Mouse (Mus musculus) hindbrain, embryonic 14.5 days (tissue): Measurements from ENCODE around the gene Stk17b. TPM values are rescaled to one million over a fixed set of nuclear protein-coding genes. Genes with fewer than 3 reads are reported as not detected.

Experiments used
- ATAC-seq: fragments of 200-750 bp; cut with Nextera tagmentation; 2 replicates; pipeline ENCODE4 v1.8.0; 2017; ENCODE audit warnings: moderate number of reproducible peaks, mild to moderate bottlenecking, moderate TSS enrichment, moderate library complexity; ENCODE audit not compliant: low FRiP score
- DNase-seq: peaks from one replicate; pipeline ENCODE4 v3.0.0-alpha.2; 2015; ENCODE audit warnings: low spot score
- H3K27ac ChIP-seq: fragments of 300-500 bp; sonication (generic); 2 replicates; pipeline ENCODE4 v1.5.1; 2014; ENCODE audit warnings: mild to moderate bottlenecking, moderate library complexity
- H3K27me3 ChIP-seq: fragments of 300-500 bp; sonication (generic); 2 replicates; pipeline ENCODE4 v1.6.1; 2014; ENCODE audit warnings: mild to moderate bottlenecking, low read length, mixed read lengths; ENCODE audit not compliant: control insufficient read depth, insufficient read depth
- H3K36me3 ChIP-seq: fragments of 300-500 bp; sonication (generic); replicated peaks from 2 replicates; pipeline ENCODE4 v1.6.1; 2014; ENCODE audit not compliant: control insufficient read depth, insufficient read depth
- H3K4me1 ChIP-seq: fragments of 300-500 bp; sonication (generic); replicated peaks from 2 replicates; pipeline ENCODE4 v1.6.1; 2014; ENCODE audit warnings: antibody characterized with exemption, low read length, mixed read lengths; ENCODE audit not compliant: control insufficient read depth, insufficient read depth
- H3K4me2 ChIP-seq: fragments of 300-500 bp; sonication (generic); replicated peaks from 2 replicates; pipeline ENCODE4 v1.6.1; 2014; ENCODE audit warnings: mild to moderate bottlenecking, moderate library complexity
- H3K4me3 ChIP-seq: fragments of 300-500 bp; sonication (generic); replicated peaks from 2 replicates; pipeline ENCODE4 v1.5.1; 2014; ENCODE audit warnings: mild to moderate bottlenecking, low read length
- H3K9ac ChIP-seq: fragments of 300-500 bp; sonication (generic); 2 replicates; pipeline ENCODE4 v1.6.1; 2014
- H3K9me3 ChIP-seq: fragments of 300-500 bp; sonication (generic); 2 replicates; pipeline ENCODE4 v1.6.1; 2016; ENCODE audit warnings: low read length; ENCODE audit not compliant: control insufficient read depth
- WGBS: fragments of 180-500 bp; shearing (Covaris S2); extraction: QIAGEN DNeasy Blood & Tissue Kit; methylation state at CpG from one replicate; pipeline ENCODE4 v1.1.7; 2014; 5-methylcytosine and 5-hydroxymethylcytosine counted together
- polyA plus RNA-seq: library from polyadenylated mRNA; unstranded; fragments of >200 nt; fragmentation: Nextera tagmentation; extraction: Ambion mirVana; gene quantifications from 2 replicates; pipeline ENCODE4 v1.2.1, GENCODE M21; 2014

The Stk17b gene
- polyA plus RNA-seq, 1 experiment from 2014 or later: 5.6 TPM

DNA sequence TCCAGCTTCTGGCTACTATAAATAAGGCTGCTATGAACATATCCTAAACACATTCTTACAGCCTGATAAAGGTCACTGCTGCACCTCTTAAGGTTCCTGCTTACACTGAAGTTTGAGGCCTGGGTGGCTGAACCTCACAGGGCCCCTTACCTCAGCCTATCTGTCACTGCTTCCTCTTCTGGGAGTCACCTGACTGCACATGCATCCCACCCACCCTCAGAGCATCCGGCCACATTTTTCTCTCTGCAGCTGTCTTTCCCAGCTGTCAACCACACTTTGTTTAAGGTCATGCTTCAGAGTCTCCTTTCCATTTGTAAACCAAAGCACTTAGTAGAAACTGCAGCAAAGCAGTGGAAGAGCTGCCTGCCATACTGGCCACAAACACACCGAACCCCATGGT, 6.3 kb upstream of the Stk17b start:
- no peak for ATAC-seq
- 83% methylated on average over 2 of the region's 2 CpGs for WGBS
- Histone ChIP-seq H3K27me3 (no peaks in the 10 kb centered on the region), H3K9ac (no peak overlapping the region), H3K4me3 (no peak overlapping the region), H3K4me1 (no peaks in the 10 kb centered on the region), H3K27ac (no peak overlapping the region), H3K4me2 (no peak overlapping the region), H3K36me3 (no peaks in the 10 kb centered on the region), H3K9me3 (no peaks in the 10 kb centered on the region)
- no peak for DNase-seq

DNA sequence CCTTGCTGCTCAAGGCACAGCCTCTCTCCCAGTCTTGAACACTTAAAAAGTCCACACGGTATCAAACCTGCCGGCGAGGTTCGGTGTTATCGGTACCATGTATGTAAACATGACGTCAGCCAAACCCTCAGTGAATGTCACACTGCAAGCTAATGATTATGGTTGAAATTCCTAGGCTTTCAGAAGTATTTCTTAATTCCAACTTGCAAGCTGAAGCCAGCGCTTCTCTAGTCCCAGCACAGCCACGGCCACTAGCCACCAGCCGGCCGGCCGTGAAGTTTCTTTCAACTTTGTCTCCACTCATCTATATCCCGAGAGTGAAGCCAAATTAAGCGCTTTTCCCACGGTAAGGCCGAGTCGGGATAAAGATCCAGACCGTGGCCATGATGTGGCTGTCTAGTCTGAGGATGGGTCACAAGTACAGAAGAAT, 718 bp downstream of the Stk17b start:
- DNase-seq (peak; percentile 36), ATAC-seq (peak; percentile 36)
- peak overlapping the region; percentile 79 for H3K4me2 ChIP-seq
- no peaks in the 10 kb centered on the region for H3K4me1 ChIP-seq
- H3K27ac ChIP-seq: no peak overlapping the region
- no peaks in the 10 kb centered on the region for H3K27me3 ChIP-seq
- H3K4me3 ChIP-seq: peak overlapping the region; percentile 59
- no peaks in the 10 kb centered on the region for H3K36me3 ChIP-seq
- H3K9ac ChIP-seq: peak overlapping the region; percentile 58
- WGBS: under 1% methylated on average over 17 of the region's 17 CpGs
- no peaks in the 10 kb centered on the region for H3K9me3 ChIP-seq

DNA sequence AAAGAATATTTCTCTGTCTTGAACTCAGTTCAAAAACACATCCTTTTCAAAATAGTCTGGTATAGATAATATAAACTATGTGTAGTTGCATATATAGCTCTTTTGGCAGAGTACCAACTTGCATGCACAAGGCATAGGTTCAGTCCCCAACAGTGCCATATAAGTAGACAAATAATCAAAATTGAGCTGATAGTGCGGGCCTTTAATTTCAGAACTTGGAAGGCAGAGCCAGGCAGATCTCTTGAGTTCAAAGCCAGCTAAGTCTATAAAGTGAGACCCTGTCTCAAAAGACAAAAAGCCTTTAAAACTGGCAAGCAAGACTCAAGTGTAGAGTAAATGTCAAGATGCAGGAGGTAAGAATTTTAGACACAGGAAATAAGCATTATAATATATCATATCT, 2.1 kb downstream of the Stk17b start:
- no peaks in the 10 kb centered on the region for H3K36me3 ChIP-seq
- ATAC-seq (no peak), DNase-seq (no peak)
- H3K4me3 ChIP-seq: no peak overlapping the region
- no peaks in the 10 kb centered on the region for H3K27me3 ChIP-seq
- H3K9me3 ChIP-seq: no peaks in the 10 kb centered on the region
- H3K4me2 ChIP-seq: no peak overlapping the region
- H3K9ac ChIP-seq: no peak overlapping the region
- no peak overlapping the region for H3K27ac ChIP-seq
- WGBS: 88% methylated on average over 1 of the region's 1 CpGs
- H3K4me1 ChIP-seq: no peaks in the 10 kb centered on the region

DNA sequence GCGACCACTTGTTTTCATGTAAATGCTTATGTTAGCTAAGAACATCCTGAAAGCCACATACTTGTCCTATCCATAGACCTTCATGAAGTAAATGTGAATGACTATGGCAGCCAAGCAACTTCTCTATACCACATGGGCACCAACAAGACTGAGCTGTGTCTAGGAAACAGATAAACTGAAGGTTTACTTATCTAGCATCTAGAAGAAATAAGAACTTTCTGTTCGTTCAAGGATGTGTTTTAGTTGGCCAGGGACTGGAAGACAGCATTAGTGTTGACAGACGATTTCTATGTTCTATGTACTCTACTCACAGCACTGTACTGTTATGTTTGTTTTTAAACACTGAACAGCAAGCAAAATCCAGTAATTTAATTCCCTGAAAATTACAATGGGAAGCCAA, 2.9 kb downstream of the Stk17b start:
- DNase-seq (no peak), ATAC-seq (no peak)
- Histone ChIP-seq H3K9me3 (no peaks in the 10 kb centered on the region), H3K4me2 (no peak overlapping the region), H3K36me3 (no peaks in the 10 kb centered on the region), H3K9ac (no peak overlapping the region), H3K4me3 (no peak overlapping the region), H3K27ac (no peak overlapping the region), H3K4me1 (no peaks in the 10 kb centered on the region), H3K27me3 (no peaks in the 10 kb centered on the region)
- 89% methylated on average over 3 of the region's 3 CpGs for WGBS

DNA sequence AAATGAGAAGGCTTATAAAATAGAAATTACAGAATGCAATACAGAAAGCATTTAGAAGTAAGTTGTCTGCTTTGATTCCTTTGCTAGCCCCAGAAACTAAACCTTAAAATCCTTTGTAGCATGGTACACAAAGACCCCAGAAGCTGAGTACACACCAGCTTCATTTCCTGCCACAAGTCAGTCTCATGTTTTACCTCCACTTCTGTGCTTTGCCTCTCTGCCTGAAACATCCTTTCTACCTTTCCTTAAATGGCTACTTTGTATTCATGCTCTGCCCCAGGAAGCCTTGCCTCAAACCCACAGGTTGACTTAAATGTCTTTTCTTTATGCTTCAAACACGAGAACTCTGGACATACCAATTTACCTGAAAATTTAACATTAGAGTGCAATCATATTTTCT, 3.7 kb downstream of the Stk17b start:
- no peak overlapping the region for H3K4me3 ChIP-seq
- ATAC-seq (no peak), DNase-seq (no peak)
- H3K9ac ChIP-seq: no peak overlapping the region
- H3K4me2 ChIP-seq: no peak overlapping the region
- H3K27me3 ChIP-seq: no peaks in the 10 kb centered on the region
- WGBS: 82% methylated on average over 1 of the region's 1 CpGs
- H3K4me1 ChIP-seq: no peaks in the 10 kb centered on the region
- H3K36me3 ChIP-seq: no peaks in the 10 kb centered on the region
- H3K27ac ChIP-seq: no peak overlapping the region
- H3K9me3 ChIP-seq: no peaks in the 10 kb centered on the region

DNA sequence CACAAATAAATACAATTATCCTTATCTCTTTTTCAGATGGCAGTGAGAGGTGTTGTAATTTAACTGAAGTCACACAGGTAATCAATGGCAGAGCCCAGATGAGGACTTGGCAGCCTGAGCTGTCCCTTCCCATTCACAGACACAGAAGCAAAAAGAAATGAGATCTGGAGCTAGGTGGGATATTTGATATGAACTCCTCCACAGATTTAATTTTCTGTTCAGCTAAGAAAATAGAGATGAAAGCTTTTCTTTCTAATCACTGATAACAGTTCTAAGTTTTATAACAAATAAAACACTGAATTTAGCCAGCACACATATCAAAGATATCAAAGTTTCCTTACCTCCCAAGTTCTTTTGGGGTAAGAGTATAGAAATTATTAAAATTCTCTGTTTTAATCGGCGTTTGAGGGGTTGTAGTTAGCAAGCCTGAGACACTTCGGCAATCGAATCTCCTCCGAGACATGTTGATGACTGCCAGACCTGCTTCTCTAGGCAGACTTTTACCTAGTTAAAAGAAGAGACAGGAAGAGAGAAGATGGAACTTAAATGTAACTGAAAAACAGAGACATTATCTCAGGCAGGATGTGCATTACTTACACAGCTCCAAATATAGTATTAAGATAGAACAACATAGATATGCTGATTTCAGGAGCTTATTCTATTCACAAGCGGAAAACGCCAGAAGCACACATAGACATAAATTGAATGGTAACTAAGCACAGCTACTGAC, 8.7 kb downstream of the Stk17b start:
- H3K4me1 ChIP-seq: no peaks in the 10 kb centered on the region
- no peaks in the 10 kb centered on the region for H3K36me3 ChIP-seq
- no peaks in the 10 kb centered on the region for H3K27me3 ChIP-seq
- H3K27ac ChIP-seq: no peak overlapping the region
- DNase-seq (no peak), ATAC-seq (no peak)
- no peak overlapping the region for H3K4me2 ChIP-seq
- no peaks in the 10 kb centered on the region for H3K9me3 ChIP-seq
- no peak overlapping the region for H3K9ac ChIP-seq
- 98% methylated on average over 7 of the region's 7 CpGs for WGBS
- no peak overlapping the region for H3K4me3 ChIP-seq

DNA sequence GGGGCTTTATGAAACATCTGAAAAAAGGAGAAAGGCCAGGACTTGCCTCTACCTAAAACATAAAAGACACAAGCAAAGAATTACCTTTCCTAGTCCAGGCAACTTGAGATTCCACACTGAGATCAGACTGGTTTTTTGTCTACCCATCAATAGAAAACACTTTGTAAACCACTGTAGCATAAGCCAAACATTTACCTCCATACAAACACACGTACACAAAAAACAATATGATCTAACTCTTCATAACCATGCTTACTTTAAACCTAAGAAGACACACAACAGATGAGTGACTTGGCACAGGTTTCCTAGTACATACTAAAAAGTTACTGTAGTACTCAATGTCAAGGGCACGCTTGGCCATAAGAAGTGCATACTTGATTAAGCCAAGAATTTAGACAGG, 9.5 kb downstream of the Stk17b start:
- H3K4me3 ChIP-seq: no peak overlapping the region
- DNase-seq (no peak), ATAC-seq (no peak)
- no peak overlapping the region for H3K4me2 ChIP-seq
- no peak overlapping the region for H3K27ac ChIP-seq
- H3K36me3 ChIP-seq: no peaks in the 10 kb centered on the region
- H3K9me3 ChIP-seq: no peaks in the 10 kb centered on the region
- 92% methylated on average over 2 of the region's 2 CpGs for WGBS
- H3K27me3 ChIP-seq: no peaks in the 10 kb centered on the region
- no peak overlapping the region for H3K9ac ChIP-seq
- no peaks in the 10 kb centered on the region for H3K4me1 ChIP-seq

DNA sequence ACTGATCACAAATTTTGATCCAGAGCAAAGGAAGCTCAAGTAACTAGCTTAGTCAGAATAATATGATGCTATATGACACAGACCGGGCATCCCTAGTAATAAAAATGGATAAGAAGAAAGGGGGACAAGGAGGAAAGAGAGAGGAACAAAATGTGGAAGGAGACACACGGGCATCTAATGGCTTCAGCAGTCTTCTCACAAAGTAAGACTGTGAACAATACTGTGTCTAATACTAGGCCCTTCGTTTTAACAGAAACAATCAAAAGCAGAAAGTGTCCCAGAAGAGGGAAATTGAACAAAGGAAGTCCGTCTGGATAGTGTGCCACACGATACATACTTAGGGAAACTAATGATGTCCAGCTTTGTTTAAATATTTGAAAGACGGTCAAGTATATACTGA, 10.0 kb downstream of the Stk17b start:
- WGBS: 89% methylated on average over 6 of the region's 6 CpGs
- no peaks in the 10 kb centered on the region for H3K27me3 ChIP-seq
- DNase-seq (no peak), ATAC-seq (no peak)
- no peaks in the 10 kb centered on the region for H3K4me1 ChIP-seq
- H3K36me3 ChIP-seq: no peaks in the 10 kb centered on the region
- H3K4me2 ChIP-seq: no peak overlapping the region
- no peaks in the 10 kb centered on the region for H3K9me3 ChIP-seq
- H3K9ac ChIP-seq: no peak overlapping the region
- H3K4me3 ChIP-seq: no peak overlapping the region
- H3K27ac ChIP-seq: no peak overlapping the region

DNA sequence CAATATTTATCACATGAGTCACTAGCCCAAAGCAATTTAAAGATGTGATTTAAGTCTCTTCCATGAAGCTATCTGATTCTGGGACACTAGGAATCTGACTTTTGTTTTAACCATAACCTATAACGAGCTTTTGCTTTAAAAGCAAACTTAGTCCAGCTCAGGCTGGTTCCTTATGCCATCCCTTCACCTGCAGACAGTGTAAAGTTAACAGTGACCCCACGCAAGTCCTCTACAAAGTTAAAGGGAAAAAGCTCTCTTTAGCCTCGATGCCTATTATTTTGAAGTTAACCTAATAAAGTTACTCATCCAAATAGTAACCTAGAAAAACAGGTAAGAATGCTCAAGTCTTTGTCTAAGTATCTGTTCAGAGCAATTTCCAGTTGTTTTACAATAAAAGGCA, 10.5 kb downstream of the Stk17b start:
- DNase-seq: no peak
- Histone ChIP-seq H3K9ac (no peak overlapping the region), H3K36me3 (no peaks in the 10 kb centered on the region), H3K4me2 (no peak overlapping the region), H3K9me3 (no peaks in the 10 kb centered on the region), H3K4me3 (no peak overlapping the region), H3K27me3 (no peaks in the 10 kb centered on the region), H3K27ac (no peak overlapping the region), H3K4me1 (no peaks in the 10 kb centered on the region)
- WGBS: 95% methylated on average over 3 of the region's 3 CpGs
- no peak for ATAC-seq

DNA sequence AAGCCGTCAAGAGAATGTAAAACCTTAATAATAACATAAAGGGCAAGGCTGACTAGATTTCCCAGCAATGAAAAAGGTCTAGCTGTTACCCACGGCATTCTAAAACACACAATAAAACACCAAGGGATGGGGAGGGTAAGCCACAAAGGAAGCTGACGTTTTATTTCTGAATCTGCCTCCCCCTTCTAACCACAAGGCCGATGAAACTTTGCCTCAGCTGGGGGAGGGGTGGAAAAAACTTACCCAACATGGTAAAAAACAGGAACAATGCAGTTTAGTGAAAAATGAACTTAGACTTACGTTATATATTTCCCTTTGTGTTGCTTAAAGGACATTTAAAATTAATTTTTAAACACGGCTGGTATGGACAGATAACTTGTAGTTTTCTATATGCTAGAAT, 11.0 kb downstream of the Stk17b start:
- 57% methylated on average over 6 of the region's 6 CpGs for WGBS
- no peak for ATAC-seq
- Histone ChIP-seq H3K9me3 (no peaks in the 10 kb centered on the region), H3K4me1 (no peaks in the 10 kb centered on the region), H3K9ac (no peak overlapping the region), H3K36me3 (no peaks in the 10 kb centered on the region), H3K4me3 (no peak overlapping the region), H3K27me3 (no peaks in the 10 kb centered on the region), H3K4me2 (no peak overlapping the region), H3K27ac (no peak overlapping the region)
- DNase-seq: no peak
